Mouse (Mus musculus) ES-CJ7 (cell line): ENCODE results near the gene Tgm6.

ENCODE experiments used
- DNase-seq: peaks from one replicate; pipeline ENCODE4 v3.0.0; 2011; ENCODE audit warnings: low read depth, low spot score

The Tgm6 gene

GRCm38 (mm10) chr2:130178381-130178705 is 66.1 kb downstream of the Tgm6 start:
- DNase-seq, result peak; percentile 13

- peak; percentile 90 for DNase-seq
Observed at GRCm38 (mm10) chr2:130178706-130179506, 66.7 kb downstream of the Tgm6 start, which contains the start of gene Snrpb. Gene Snrpb, minus strand, starts transcription at chr2:130179403.

GRCm38 (mm10) chr2:130179507-130180019 is 67.3 kb downstream of the Tgm6 start:
- DNase-seq, result no peak

GRCm38 (mm10) chr2:130188391-130188790 is 76.2 kb downstream of the Tgm6 start:
- no peak for DNase-seq

- DNase-seq, result no peak
Observed at GRCm38 (mm10) chr2:130194894-130195293, 82.7 kb downstream of the Tgm6 start, which contains the start of gene Tmc2. Gene Tmc2, plus strand, starts transcription at chr2:130195194.

GRCm38 (mm10) chr2:130200961-130201360 is 88.7 kb downstream of the Tgm6 start:
- DNase-seq, result no peak
